Mouse (Mus musculus): ENCODE results near the gene Slc30a4. TPM values are rescaled to one million over a fixed set of nuclear protein-coding genes. Genes with fewer than 3 reads are reported as not detected.

The Slc30a4 gene
- polyA plus RNA-seq, 1 experiment from 2014 or later: 5.0 TPM

DNA sequence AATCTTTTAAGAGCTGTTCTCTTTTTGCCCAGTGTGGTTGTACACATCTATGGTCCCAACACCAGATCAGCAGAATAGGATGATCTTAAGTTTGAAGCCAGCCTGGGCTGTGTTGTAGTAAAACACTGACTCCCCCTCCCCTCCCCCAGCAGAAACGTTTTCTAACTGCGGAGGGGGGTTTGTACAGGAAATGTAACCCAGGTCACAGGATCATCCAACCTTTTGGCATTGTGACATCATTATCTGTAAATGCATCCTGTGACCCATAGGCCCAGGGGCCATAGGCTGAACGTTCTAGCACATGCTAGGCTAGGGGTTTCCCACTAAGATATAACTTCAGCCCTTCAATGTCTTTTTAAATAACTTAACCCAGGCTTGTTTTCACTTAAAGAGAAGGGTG lies 65.8 kb downstream of the Slc30a4 start, which contains the start of gene AA467197:
AA467197 (plus strand) TSS at position 301 of the 400 bp plus-strand sequence.
- 60% methylated on average over 3 of the region's 3 CpGs for WGBS
- DNase-seq (ENCODE audit: low spot score): no peak
- peaks cover 33% of the 10 kb centered on the region for H3K27me3 ChIP-seq (replicated peaks; ENCODE audit: low read depth, poor library complexity, severe bottlenecking)
- H3K4me1 ChIP-seq: peaks cover 8% of the 10 kb centered on the region
- H3K27ac ChIP-seq (replicated peaks): no peak within 1 kb of the TSS
- peak within 1 kb of the TSS; percentile 59 for H3K4me3 ChIP-seq
- H3K36me3 ChIP-seq (replicated peaks): peaks cover 27% of the 10 kb centered on the region
- no peaks in the 10 kb centered on the region for H3K9me3 ChIP-seq

MicroRNAs within 50 kb of the gene (microRNA counts, 519-probe panel; counts per million panel counts)
- microRNA mmu-miR-147: 188 counts per million, percentile 57 among the panel's probes with 10 or more counts

Small RNA genes within 50 kb of the gene (microRNA-seq; reads per million reads assigned to microRNA genes)
- 14.0 reads per million, percentile 25 among the genes with 10 or more reads in this experiment for gene Mir147

Other genes with a start within 250 kb of the Slc30a4 start
- gene Gm14085, start 217.7 kb downstream of the Slc30a4 start, polyA plus RNA-seq (2016; fragmentation: Nextera tagmentation; extraction: Ambion mirVana): not detected in 2 replicates
- 6.6 and 7.2 TPM in 2 replicates for gene Gatm, start 91.4 kb downstream of the Slc30a4 start, polyA plus RNA-seq (2016; fragmentation: Nextera tagmentation; extraction: Ambion mirVana)
- 0.35 and 0.63 TPM in 2 replicates for gene AA467197, start 65.7 kb downstream of the Slc30a4 start, polyA plus RNA-seq (2016; fragmentation: Nextera tagmentation; extraction: Ambion mirVana)
- gene Bloc1s6, start 35.8 kb upstream of the Slc30a4 start, polyA plus RNA-seq (2016; fragmentation: Nextera tagmentation; extraction: Ambion mirVana): 63.6 and 64.4 TPM in 2 replicates
- 2.6 and 3.2 TPM in 2 replicates for gene Sqor, start 62.6 kb upstream of the Slc30a4 start, polyA plus RNA-seq (2016; fragmentation: Nextera tagmentation; extraction: Ambion mirVana)

All from embryonic facial prominence, embryonic 10.5 days (tissue).